Mouse (Mus musculus): ENCODE results near the gene Kpna1. TPM values are rescaled to one million over a fixed set of nuclear protein-coding genes. Genes with fewer than 3 reads are reported as not detected.

Gene Kpna1
- polyA plus RNA-seq, 1 experiment from 2014 or later: 59.0 TPM

Other genes starting within 250 kb of the Kpna1 start
- 10.7 and 13.3 TPM in 2 replicates for gene Dirc2, start 209.4 kb upstream of the Kpna1 start, polyA plus RNA-seq (2016; fragmentation: Nextera tagmentation; extraction: Ambion mirVana)
- 27.1 and 34.4 TPM in 2 replicates for gene Hspbap1, start 208.4 kb upstream of the Kpna1 start, polyA plus RNA-seq (2016; fragmentation: Nextera tagmentation; extraction: Ambion mirVana)
- gene Parp14, start 107.2 kb upstream of the Kpna1 start, polyA plus RNA-seq (2016; fragmentation: Nextera tagmentation; extraction: Ambion mirVana): 0.19 and 0.24 TPM in 2 replicates
- gene Parp9, start 40.3 kb upstream of the Kpna1 start, polyA plus RNA-seq (2016; fragmentation: Nextera tagmentation; extraction: Ambion mirVana): 1.5 and 2.5 TPM in 2 replicates
- gene Dtx3l, start 39.6 kb upstream of the Kpna1 start, polyA plus RNA-seq (2016; fragmentation: Nextera tagmentation; extraction: Ambion mirVana): 1.8 and 2.7 TPM in 2 replicates
- gene Wdr5b, start 62.4 kb downstream of the Kpna1 start, polyA plus RNA-seq (2016; fragmentation: Nextera tagmentation; extraction: Ambion mirVana): 5.0 and 8.3 TPM in 2 replicates
- gene Fam162a, start 92.8 kb downstream of the Kpna1 start, polyA plus RNA-seq (2016; fragmentation: Nextera tagmentation; extraction: Ambion mirVana): 353 and 424 TPM in 2 replicates
- 107 and 125 TPM in 2 replicates for gene Ccdc58, start 92.9 kb downstream of the Kpna1 start, polyA plus RNA-seq (2016; fragmentation: Nextera tagmentation; extraction: Ambion mirVana)
- 0.13 TPM in 1 of 2 replicates, not detected in the other for gene Csta1, start 152.5 kb downstream of the Kpna1 start, polyA plus RNA-seq (2016; fragmentation: Nextera tagmentation; extraction: Ambion mirVana)
- gene Stfa2l1, start 178.1 kb downstream of the Kpna1 start, polyA plus RNA-seq (2016; fragmentation: Nextera tagmentation; extraction: Ambion mirVana): not detected in 2 replicates
- not detected in 2 replicates for gene Gm5483, start 205.5 kb downstream of the Kpna1 start, polyA plus RNA-seq (2016; fragmentation: Nextera tagmentation; extraction: Ambion mirVana)
- not detected in 2 replicates for gene Gm5416, start 231.7 kb downstream of the Kpna1 start, polyA plus RNA-seq (2016; fragmentation: Nextera tagmentation; extraction: Ambion mirVana)
- gene 2010005H15Rik, start 242.7 kb downstream of the Kpna1 start, polyA plus RNA-seq (2016; fragmentation: Nextera tagmentation; extraction: Ambion mirVana): 0.49 TPM in 1 of 2 replicates, not detected in the other